Mouse (Mus musculus): Measurements from ENCODE around the gene Rad51d.

DNA sequence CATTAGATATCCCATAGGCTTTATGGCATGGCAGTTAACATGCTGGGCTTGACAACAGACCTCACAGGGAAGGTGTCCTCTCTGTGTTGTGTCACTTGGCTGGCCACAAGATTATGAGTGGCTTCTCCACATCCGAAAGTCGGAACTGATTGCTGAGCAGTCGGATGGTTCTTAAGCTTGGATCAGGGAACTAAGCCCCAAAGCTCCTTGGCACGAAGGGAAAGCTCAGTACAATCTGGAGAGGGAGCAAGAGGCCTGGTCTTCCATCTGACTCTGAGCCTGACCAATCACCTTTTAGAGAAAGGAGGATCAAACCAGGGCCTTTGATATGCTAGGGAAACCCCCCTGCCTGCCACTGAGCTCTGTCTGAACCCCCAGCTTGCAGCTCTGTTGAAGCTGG lies 31.3 kb upstream of the Rad51d start:
- no peak for TF ChIP-seq CTCF (IDR thresholded peaks at IDR 0.05; ENCODE audit: low read depth, low read length)
- no peak for TF ChIP-seq POLR2A (IDR thresholded peaks at IDR 0.05; ENCODE audit: borderline replicate concordance, low read depth, low read length)

Data from bone marrow macrophage, adult 2 months (primary cell).